Mouse (Mus musculus) lung, postnatal 14 days (tissue): ENCODE data around the gene Dusp5.
"Not testable (repeated sequence)": the region's sequence is repeated elsewhere in the genome, so short reads cannot be mapped to it uniquely, and the experiment has no call there.

Source experiments
- DNase-seq: peaks from one replicate; pipeline ENCODE4 v3.0.0; 2021

Dusp5 gene

GRCm38 (mm10) chr19:53578597-53579252, 49.8 kb downstream of the Dusp5 start:
- peak; percentile 77 for DNase-seq

- DNase-seq, result not testable (repeated sequence)
Measured at GRCm38 (mm10) chr19:53580271-53580670, 51.4 kb downstream of the Dusp5 start.

GRCm38 (mm10) chr19:53587686-53588085, 58.8 kb downstream of the Dusp5 start:
- DNase-seq, result not testable (repeated sequence)

DNA sequence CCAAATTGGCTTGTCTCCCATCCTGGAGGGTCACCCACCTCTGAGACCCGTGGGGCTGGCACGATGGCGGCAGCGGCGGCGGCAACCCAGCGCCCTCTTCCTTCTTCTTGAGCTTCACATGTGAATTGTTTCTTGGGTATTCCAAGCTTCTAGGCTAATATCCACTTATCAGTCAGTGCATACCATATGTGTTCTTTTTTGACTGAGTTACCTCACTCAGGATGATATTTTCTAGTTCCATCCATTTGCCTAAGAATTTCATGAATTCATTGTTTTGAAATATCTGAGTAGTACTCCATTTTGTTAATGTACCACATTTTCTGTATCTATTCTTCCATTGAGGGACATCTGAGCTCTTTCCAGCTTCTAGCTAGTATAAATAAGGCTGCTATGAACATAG, 60.1 kb downstream of the Dusp5 start, which contains the start of gene Nutf2-ps1:
Gene Nutf2-ps1, minus strand, starts transcription at position 101 of the 400 bp plus-strand sequence.
- not testable (repeated sequence) for DNase-seq
